Mouse (Mus musculus) heart, embryonic 14.5 days (tissue): Measurements from ENCODE around the gene Fastkd5. TPM values are rescaled to one million over a fixed set of nuclear protein-coding genes. Genes with fewer than 3 reads are reported as not detected.

ENCODE experiments used
- ATAC-seq: fragments of 200-750 bp; cut with Nextera tagmentation; 2 replicates; pipeline ENCODE4 v1.8.0; 2017; ENCODE audit warnings: low read depth, moderate TSS enrichment; ENCODE audit not compliant: insufficient number of reproducible peaks, insufficient read depth, low FRiP score
- H3K27ac ChIP-seq, 2 experiments: fragments of 200-500 bp in 1 of 2; fragments of 300-500 bp in 1 of 2; sonication (generic) in 1 of 2; replicated peaks in 1 of 2; 2 replicates each; pipeline ENCODE4 v1.5.1; 2012 to 2014; ENCODE audit warnings: low read depth in 2 of 2, low read length in 2 of 2, control low read depth in 1 of 2, mild to moderate bottlenecking in 1 of 2, mixed read lengths in 1 of 2; ENCODE audit not compliant: control insufficient read depth in 1 of 2, insufficient read depth in 1 of 2
- H3K27me3 ChIP-seq: fragments of 300-500 bp; sonication (generic); 2 replicates; pipeline ENCODE4 v1.6.1; 2014; ENCODE audit warnings: mild to moderate bottlenecking, low read length, control low read depth; ENCODE audit not compliant: control insufficient read depth, insufficient read depth
- H3K36me3 ChIP-seq: fragments of 300-500 bp; sonication (generic); 2 replicates; pipeline ENCODE4 v1.6.1; 2014; ENCODE audit warnings: mild to moderate bottlenecking, control low read depth, low read length, mixed read lengths; ENCODE audit not compliant: control insufficient read depth, insufficient read depth
- H3K4me1 ChIP-seq, 2 experiments: fragments of 200-500 bp in 1 of 2; fragments of 300-500 bp in 1 of 2; sonication (generic) in 1 of 2; 2 replicates each; pipeline ENCODE4 v1.6.1; 2012 to 2014; ENCODE audit warnings: low read length in 2 of 2, control low read depth in 1 of 2, mixed read lengths in 1 of 2; ENCODE audit not compliant: control insufficient read depth in 2 of 2, insufficient read depth in 2 of 2
- H3K4me2 ChIP-seq: fragments of 300-500 bp; sonication (generic); 2 replicates; pipeline ENCODE4 v1.6.1; 2014; ENCODE audit warnings: mild to moderate bottlenecking, low read length
- H3K4me3 ChIP-seq, 2 experiments: fragments of 200-500 bp in 1 of 2; fragments of 300-500 bp in 1 of 2; sonication (generic) in 1 of 2; 2 replicates each; pipeline ENCODE4 v1.5.1; 2012 to 2014; ENCODE audit warnings: low read length in 2 of 2, mild to moderate bottlenecking in 2 of 2, control low read depth in 1 of 2, low read depth in 1 of 2, moderate library complexity in 1 of 2; ENCODE audit not compliant: control insufficient read depth in 1 of 2, insufficient read depth in 1 of 2
- H3K9ac ChIP-seq: fragments of 300-500 bp; sonication (generic); 2 replicates; pipeline ENCODE4 v1.6.1; 2014; ENCODE audit warnings: mild to moderate bottlenecking, low read length
- H3K9me3 ChIP-seq: fragments of 300-500 bp; sonication (generic); 2 replicates; pipeline ENCODE4 v1.6.1; 2016; ENCODE audit warnings: low read length, control low read depth; ENCODE audit not compliant: control insufficient read depth
- WGBS: fragments of 180-500 bp; shearing (Covaris S2); extraction: QIAGEN DNeasy Blood & Tissue Kit; methylation state at CpG from one replicate; pipeline ENCODE4 v1.1.7; 2014; 5-methylcytosine and 5-hydroxymethylcytosine counted together
- polyA plus RNA-seq: library from polyadenylated mRNA; unstranded; fragments of >200 nt; fragmentation: Nextera tagmentation; extraction: Ambion mirVana; gene quantifications from 2 replicates; pipeline ENCODE4 v1.2.1, GENCODE M21; 2014

Fastkd5 gene
- polyA plus RNA-seq, 1 experiment from 2014 or later: 14.9 TPM

DNA sequence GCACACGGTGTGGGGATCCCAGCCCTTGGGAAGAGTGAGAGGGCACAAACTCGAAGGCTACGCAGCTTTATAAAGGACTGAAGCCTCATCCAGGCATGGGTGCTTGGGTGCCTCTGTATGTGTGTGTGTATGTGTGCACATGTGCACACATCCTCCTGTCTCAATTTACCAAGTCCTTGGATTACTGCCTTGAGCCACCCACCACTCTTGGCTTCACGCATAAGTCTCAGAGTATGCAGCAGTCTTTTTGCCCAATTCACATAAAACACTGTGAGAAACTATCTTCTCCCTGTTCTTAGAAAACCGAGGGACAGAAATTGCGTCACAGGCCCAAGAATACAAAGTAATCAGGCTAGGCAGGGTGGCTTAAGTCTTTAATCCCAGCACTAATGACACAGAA lies 43.8 kb downstream of the Fastkd5 start:
- ATAC-seq: no peak
- Histone ChIP-seq H3K36me3 (peaks cover 6% of the 10 kb centered on the region), H3K4me1 (peaks cover 5 to 9% of the 10 kb centered on the region in 2 experiments; a peak in 2 of 4 replicates), H3K9me3 (no peaks in the 10 kb centered on the region), H3K4me3 (no peak overlapping the region), H3K27me3 (peaks cover 22% of the 10 kb centered on the region), H3K4me2 (no peak overlapping the region), H3K27ac (no peak overlapping the region), H3K9ac (no peak overlapping the region)
- WGBS: 81% methylated on average over 6 of the region's 6 CpGs

DNA sequence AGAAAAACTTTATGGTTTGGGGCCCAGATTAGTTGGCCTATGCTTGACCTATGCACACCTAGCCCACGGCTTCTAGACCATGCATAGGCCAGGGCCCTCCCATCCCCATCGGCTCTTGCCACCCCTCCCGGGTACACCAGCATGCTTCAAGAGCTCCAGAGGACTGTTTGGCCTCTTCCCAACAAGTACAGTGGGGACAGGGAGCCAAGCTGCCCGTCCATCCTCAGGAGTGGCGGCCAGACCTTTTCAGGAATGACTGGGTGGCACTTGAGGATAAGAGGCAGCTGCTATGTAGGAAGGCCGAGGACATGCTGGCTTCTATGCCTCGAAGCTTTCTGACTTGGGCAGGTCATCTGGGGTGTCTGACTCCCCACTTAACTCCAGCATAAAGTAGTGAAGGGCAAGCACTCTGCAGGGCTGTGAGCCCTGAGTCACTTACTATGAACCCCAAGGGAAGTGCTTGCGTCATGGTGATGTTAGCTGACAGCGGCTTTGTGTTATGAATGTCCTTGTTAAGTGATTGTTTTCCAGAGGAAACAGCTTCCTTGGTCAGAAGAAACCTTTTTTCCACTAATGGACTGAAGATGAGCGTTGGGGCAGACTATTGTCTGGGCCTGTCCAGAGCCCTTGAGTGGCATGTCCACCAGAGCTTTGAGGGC lies 45.8 kb downstream of the Fastkd5 start:
- WGBS: 51% methylated on average over 10 of the region's 10 CpGs
- H3K4me3 ChIP-seq: no peak overlapping the region
- H3K4me2 ChIP-seq: no peak overlapping the region
- ATAC-seq: no peak
- H3K4me1 ChIP-seq: peaks cover 7 to 18% of the 10 kb centered on the region in 2 experiments; a peak in 3 of 4 replicates
- no peak overlapping the region for H3K9ac ChIP-seq
- H3K36me3 ChIP-seq: no peaks in the 10 kb centered on the region
- H3K9me3 ChIP-seq: no peaks in the 10 kb centered on the region
- peaks cover 42% of the 10 kb centered on the region for H3K27me3 ChIP-seq
- H3K27ac ChIP-seq: no peak overlapping the region

DNA sequence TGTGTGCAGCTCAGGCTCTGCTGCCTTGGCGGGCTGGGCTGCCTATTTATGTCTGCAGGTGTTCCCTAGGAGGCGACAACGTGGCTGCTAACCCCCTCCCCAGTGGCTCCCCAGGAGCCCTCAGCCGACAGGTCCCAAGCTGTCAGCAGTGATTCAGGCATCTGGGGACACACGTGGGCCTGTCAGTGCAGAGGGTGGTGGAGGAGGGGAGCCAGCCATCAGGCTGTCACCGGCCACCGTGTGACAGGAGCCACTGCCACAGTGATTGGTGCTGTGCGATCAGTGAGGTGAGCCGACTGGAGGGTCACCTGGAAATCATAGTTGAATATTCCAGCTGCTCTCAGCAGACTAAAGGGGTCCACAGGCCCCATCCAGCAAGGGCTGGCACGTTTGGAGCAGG lies 47.3 kb downstream of the Fastkd5 start, which contains the start of gene Avp:
TSS of gene Avp (minus strand) at position 3 of the 400 bp plus-strand sequence.
- Histone ChIP-seq H3K4me2 (no peak within 1 kb of the TSS), H3K36me3 (no peaks in the 10 kb centered on the region), H3K27ac (no peak within 1 kb of the TSS), H3K27me3 (peaks cover 56% of the 10 kb centered on the region), H3K9me3 (peaks cover 5% of the 10 kb centered on the region; the same call in 1 of the 2 replicates), H3K9ac (no peak within 1 kb of the TSS), H3K4me3 (no peak within 1 kb of the TSS), H3K4me1 (peaks cover 7 to 20% of the 10 kb centered on the region in 2 experiments; a peak in 3 of 4 replicates)
- 23% methylated on average over 10 of the region's 10 CpGs for WGBS
- no peak for ATAC-seq

GRCm38 (mm10) chr2:130581201-130581600 lies 48.6 kb downstream of the Fastkd5 start:
- peak overlapping the region; percentile 70 for H3K4me2 ChIP-seq
- no peaks in the 10 kb centered on the region for H3K36me3 ChIP-seq
- peak overlapping the region; percentile 30 to 40; a peak in 2 of 4 replicates for H3K4me3 ChIP-seq
- no peak overlapping the region for H3K27ac ChIP-seq
- H3K4me1 ChIP-seq: peaks cover 9 to 28% of the 10 kb centered on the region in 2 experiments; a peak in 3 of 4 replicates
- H3K9me3 ChIP-seq: peaks cover 5% of the 10 kb centered on the region; the same call in 1 of the 2 replicates
- 0 out of 2 replicates have a peak overlapping the region, but pooled peaks have one; percentile 55 for H3K9ac ChIP-seq
- H3K27me3 ChIP-seq: peaks cover 70% of the 10 kb centered on the region
- 4% methylated on average over 16 of the region's 16 CpGs for WGBS
- ATAC-seq: no peak

- Histone ChIP-seq H3K36me3 (no peaks in the 10 kb centered on the region), H3K27me3 (peaks cover 81% of the 10 kb centered on the region), H3K4me3 (no peak overlapping the region; a peak in 1 of 4 replicates), H3K4me2 (peak overlapping the region; percentile 70; the same call in 1 of the 2 replicates), H3K4me1 (peaks cover 9 to 28% of the 10 kb centered on the region in 2 experiments; a peak in 3 of 4 replicates), H3K9me3 (peaks cover 5% of the 10 kb centered on the region; the same call in 1 of the 2 replicates), H3K27ac (no peak overlapping the region), H3K9ac (no peak overlapping the region)
- 11% methylated on average over 8 of the region's 8 CpGs for whole genome bisulfite sequencing
- ATAC-seq: no peak
Observed at GRCm38 (mm10) chr2:130579791-130580190, 50.0 kb downstream of the Fastkd5 start.

DNA sequence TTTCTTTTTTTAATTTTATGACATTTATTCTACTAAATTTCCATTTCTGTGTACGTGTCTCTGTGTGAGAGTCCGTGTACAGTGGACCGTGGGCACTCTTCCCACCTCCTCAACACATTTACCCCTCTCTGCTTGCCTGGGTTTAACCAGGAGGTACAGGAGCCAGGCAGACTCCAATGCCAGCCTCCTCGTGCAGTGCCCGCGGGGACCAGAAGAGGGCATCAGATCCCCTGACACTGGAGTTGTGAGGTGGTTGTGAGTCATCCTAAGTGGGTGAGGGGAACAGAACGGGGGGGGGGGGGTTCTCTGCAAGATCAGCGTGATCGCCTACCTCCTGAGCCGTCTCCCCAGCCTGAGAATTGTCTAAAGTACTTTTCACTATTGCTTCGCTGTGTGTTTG lies 51.7 kb downstream of the Fastkd5 start:
- Histone ChIP-seq H3K36me3 (no peaks in the 10 kb centered on the region), H3K27ac (no peak overlapping the region), H3K27me3 (peaks cover 81% of the 10 kb centered on the region), H3K4me3 (no peak overlapping the region), H3K9me3 (peaks cover 5% of the 10 kb centered on the region; the same call in 1 of the 2 replicates), H3K4me1 (peaks cover 5 to 21% of the 10 kb centered on the region in 2 experiments; a peak in 3 of 4 replicates), H3K9ac (no peak overlapping the region), H3K4me2 (no peak overlapping the region)
- 11% methylated on average over 11 of the region's 11 CpGs for WGBS
- ATAC-seq: no peak

- no peak for ATAC-seq
- Histone ChIP-seq H3K4me3 (no peak overlapping the region; a peak in 1 of 4 replicates), H3K4me2 (no peak overlapping the region), H3K27ac (no peak overlapping the region), H3K27me3 (peaks cover 81% of the 10 kb centered on the region), H3K4me1 (peaks cover 4 to 21% of the 10 kb centered on the region in 2 experiments; a peak in 3 of 4 replicates), H3K9me3 (peaks cover 5% of the 10 kb centered on the region; the same call in 1 of the 2 replicates), H3K9ac (no peak overlapping the region), H3K36me3 (no peaks in the 10 kb centered on the region)
- WGBS: 6% methylated on average over 12 of the region's 12 CpGs
Observed at GRCm38 (mm10) chr2:130577632-130578031, 52.2 kb downstream of the Fastkd5 start.
